Mouse (Mus musculus) neural tube, embryonic 12.5 days (tissue): ENCODE measurements around the gene Htr3b. TPM values are rescaled to one million over a fixed set of nuclear protein-coding genes. Genes with fewer than 3 reads are reported as not detected.

Experiments used
- ATAC-seq: fragments of 200-750 bp; cut with Nextera tagmentation; 2 replicates; pipeline ENCODE4 v1.8.0; 2017; ENCODE audit warnings: low read depth, mild to moderate bottlenecking, moderate TSS enrichment, moderate library complexity; ENCODE audit not compliant: low FRiP score
- H3K27ac ChIP-seq: fragments of 300-500 bp; sonication (generic); 2 replicates; pipeline ENCODE4 v1.5.1; 2016
- H3K27me3 ChIP-seq: fragments of 300-500 bp; sonication (generic); replicated peaks from 2 replicates; pipeline ENCODE4 v1.6.1; 2016; ENCODE audit warnings: mild to moderate bottlenecking
- H3K36me3 ChIP-seq: fragments of 300-500 bp; sonication (generic); 2 replicates; pipeline ENCODE4 v1.6.1; 2016; ENCODE audit warnings: mild to moderate bottlenecking
- H3K4me1 ChIP-seq: fragments of 300-500 bp; sonication (generic); 2 replicates; pipeline ENCODE4 v1.6.1; 2016
- H3K4me2 ChIP-seq: fragments of 300-500 bp; sonication (generic); replicated peaks from 2 replicates; pipeline ENCODE4 v1.6.1; 2016; ENCODE audit warnings: mild to moderate bottlenecking
- H3K4me3 ChIP-seq: fragments of 300-500 bp; sonication (generic); 2 replicates; pipeline ENCODE4 v1.5.1; 2016
- H3K9ac ChIP-seq: fragments of 300-500 bp; sonication (generic); 2 replicates; pipeline ENCODE4 v1.6.1; 2016; ENCODE audit warnings: mild to moderate bottlenecking
- H3K9me3 ChIP-seq: fragments of 300-500 bp; sonication (generic); 2 replicates; pipeline ENCODE4 v1.6.1; 2016; ENCODE audit warnings: mild to moderate bottlenecking
- WGBS: fragments of 180-500 bp; shearing (Covaris S2); methylation state at CpG from one replicate; pipeline ENCODE4 v1.1.7; 2016; 5-methylcytosine and 5-hydroxymethylcytosine counted together
- polyA plus RNA-seq: library from polyadenylated mRNA; unstranded; fragments of >200 nt; fragmentation: Nextera tagmentation; extraction: Ambion mirVana; gene quantifications from 2 replicates; pipeline ENCODE4 v1.2.1, GENCODE M21; 2016

Gene Htr3b
- polyA plus RNA-seq, 1 experiment from 2014 or later: 0.41 TPM

DNA sequence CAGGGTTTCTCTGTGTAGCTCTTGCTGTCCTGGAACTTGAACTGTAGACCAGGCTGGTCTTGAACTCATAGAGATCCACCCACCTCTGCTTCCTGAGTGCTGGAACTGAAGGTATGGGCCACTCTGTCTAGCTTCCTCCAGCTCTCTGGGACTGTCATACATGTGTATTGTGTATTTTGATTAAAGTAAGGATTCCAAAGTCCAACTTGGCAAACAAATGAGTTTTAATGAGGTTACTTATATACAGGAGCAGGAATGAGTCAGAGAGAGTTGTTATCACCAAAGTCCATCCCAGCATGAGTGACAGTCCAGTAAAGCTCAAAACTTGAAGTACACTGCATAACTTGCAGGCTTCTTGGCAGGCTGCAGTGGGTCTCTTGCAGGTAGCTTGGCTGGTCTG lies 17.0 kb upstream of the Htr3b start:
- Histone ChIP-seq H3K4me2 (no peak overlapping the region), H3K9me3 (no peaks in the 10 kb centered on the region), H3K4me1 (peaks cover 3% of the 10 kb centered on the region), H3K9ac (no peak overlapping the region), H3K27ac (no peak overlapping the region), H3K4me3 (no peak overlapping the region), H3K36me3 (no peaks in the 10 kb centered on the region), H3K27me3 (no peaks in the 10 kb centered on the region)
- ATAC-seq: no peak

DNA sequence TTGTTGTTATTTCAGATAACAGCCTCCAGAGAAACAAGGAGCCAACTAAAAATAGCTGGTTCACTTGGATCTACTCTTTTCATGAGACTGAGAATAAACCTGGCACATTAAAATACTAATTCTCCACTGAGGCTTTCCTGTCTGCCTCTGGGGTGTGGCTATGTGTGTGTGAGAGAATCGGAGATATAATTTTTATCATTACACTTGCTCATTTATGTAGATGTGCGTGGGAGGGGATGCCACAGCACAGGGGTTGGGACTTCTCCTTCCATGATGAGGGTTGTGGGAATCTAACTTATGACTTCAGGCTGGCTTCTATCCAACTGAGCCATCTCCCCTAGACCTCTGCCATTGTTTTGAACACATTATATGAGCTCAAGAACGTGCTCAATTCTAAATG lies 16.0 kb upstream of the Htr3b start:
- Histone ChIP-seq H3K4me1 (no peaks in the 10 kb centered on the region), H3K36me3 (no peaks in the 10 kb centered on the region), H3K27ac (no peak overlapping the region), H3K9me3 (no peaks in the 10 kb centered on the region), H3K4me3 (no peak overlapping the region), H3K27me3 (no peaks in the 10 kb centered on the region), H3K9ac (no peak overlapping the region), H3K4me2 (no peak overlapping the region)
- ATAC-seq: no peak
- WGBS: 82% methylated on average over 3 of the region's 3 CpGs

GRCm38 (mm10) chr9:48980371-48980770 lies 15.6 kb upstream of the Htr3b start:
- H3K36me3 ChIP-seq: no peaks in the 10 kb centered on the region
- 63% methylated on average over 5 of the region's 5 CpGs for WGBS
- no peak overlapping the region for H3K27ac ChIP-seq
- H3K4me2 ChIP-seq: no peak overlapping the region
- no peaks in the 10 kb centered on the region for H3K9me3 ChIP-seq
- no peak for ATAC-seq
- no peaks in the 10 kb centered on the region for H3K4me1 ChIP-seq
- H3K27me3 ChIP-seq: no peaks in the 10 kb centered on the region
- no peak overlapping the region for H3K4me3 ChIP-seq
- no peak overlapping the region for H3K9ac ChIP-seq

- H3K4me3 ChIP-seq: no peak overlapping the region
- H3K27ac ChIP-seq: no peak overlapping the region
- 83% methylated on average over 6 of the region's 6 CpGs for WGBS
- no peaks in the 10 kb centered on the region for H3K27me3 ChIP-seq
- no peak for ATAC-seq
- no peak overlapping the region for H3K4me2 ChIP-seq
- no peaks in the 10 kb centered on the region for H3K9me3 ChIP-seq
- H3K36me3 ChIP-seq: no peaks in the 10 kb centered on the region
- no peak overlapping the region for H3K9ac ChIP-seq
- H3K4me1 ChIP-seq: no peaks in the 10 kb centered on the region
These were observed 12.0 kb upstream of the Htr3b start for GRCm38 (mm10) chr9:48976661-48977355.

- Histone ChIP-seq H3K4me3 (no peak overlapping the region), H3K9me3 (no peaks in the 10 kb centered on the region), H3K4me2 (no peak overlapping the region), H3K27me3 (no peaks in the 10 kb centered on the region), H3K27ac (no peak overlapping the region), H3K4me1 (no peaks in the 10 kb centered on the region), H3K36me3 (no peaks in the 10 kb centered on the region), H3K9ac (no peak overlapping the region)
- 30% methylated on average over 3 of the region's 3 CpGs for WGBS
- ATAC-seq: no peak
These were observed 7.7 kb upstream of the Htr3b start for GRCm38 (mm10) chr9:48972494-48972893.

DNA sequence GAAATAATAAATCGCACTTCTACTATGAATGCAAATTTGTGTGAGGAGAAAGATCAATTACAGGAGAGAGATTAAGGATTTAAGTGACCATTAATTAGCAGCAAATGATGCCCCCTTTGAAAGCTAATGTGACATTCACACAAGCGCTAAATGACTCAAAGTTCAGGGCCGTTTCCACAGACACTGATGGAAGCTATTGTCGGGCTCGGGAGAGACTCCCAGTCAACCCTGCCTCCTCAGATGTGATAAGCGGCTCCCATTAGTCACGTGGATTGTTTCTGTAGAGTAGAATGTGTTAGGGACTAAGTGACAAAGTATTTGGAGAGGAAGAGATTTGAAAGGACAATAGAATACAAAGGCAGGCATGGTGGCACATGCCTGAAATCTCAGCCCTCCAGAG lies 2.7 kb downstream of the Htr3b start:
- 16% methylated on average over 7 of the region's 7 CpGs for whole genome bisulfite sequencing
- Histone ChIP-seq H3K4me3 (no peak overlapping the region), H3K9me3 (no peaks in the 10 kb centered on the region), H3K36me3 (no peaks in the 10 kb centered on the region), H3K9ac (no peak overlapping the region), H3K4me2 (no peak overlapping the region), H3K4me1 (peaks cover 3% of the 10 kb centered on the region), H3K27ac (no peak overlapping the region), H3K27me3 (no peaks in the 10 kb centered on the region)
- ATAC-seq: no peak

DNA sequence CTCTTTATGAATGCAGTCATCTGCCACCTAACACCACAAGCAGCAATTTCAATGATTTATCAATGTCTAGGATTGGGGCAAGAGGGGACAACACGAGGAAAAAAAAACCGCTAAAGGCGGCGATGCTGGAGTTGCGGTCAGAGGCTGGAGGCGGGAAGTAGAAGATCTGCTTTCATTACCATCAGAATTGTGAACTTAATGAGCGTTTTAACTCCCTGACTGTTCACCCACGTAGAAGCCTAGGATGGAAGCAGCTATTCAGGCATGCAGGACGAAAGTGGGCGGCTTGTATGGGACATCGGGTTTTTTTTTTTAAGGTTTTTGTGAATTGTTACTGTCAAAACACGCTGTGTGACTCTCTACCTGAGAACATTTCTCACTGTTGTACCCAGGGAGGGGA lies 3.5 kb downstream of the Htr3b start:
- Histone ChIP-seq H3K36me3 (no peaks in the 10 kb centered on the region), H3K9me3 (no peaks in the 10 kb centered on the region), H3K4me2 (peak overlapping the region; percentile 24; the same call in 1 of the 2 replicates), H3K27me3 (no peaks in the 10 kb centered on the region), H3K4me1 (peaks cover 3% of the 10 kb centered on the region), H3K4me3 (no peak overlapping the region), H3K9ac (no peak overlapping the region), H3K27ac (no peak overlapping the region)
- WGBS: 24% methylated on average over 12 of the region's 12 CpGs
- no peak for ATAC-seq

GRCm38 (mm10) chr9:48947565-48947964 lies 17.2 kb downstream of the Htr3b start:
- Histone ChIP-seq H3K9me3 (no peaks in the 10 kb centered on the region), H3K4me2 (no peak overlapping the region), H3K9ac (no peak overlapping the region), H3K27me3 (no peaks in the 10 kb centered on the region), H3K36me3 (no peaks in the 10 kb centered on the region), H3K4me3 (no peak overlapping the region), H3K4me1 (no peaks in the 10 kb centered on the region), H3K27ac (no peak overlapping the region)
- 96% methylated on average over 4 of the region's 4 CpGs for WGBS
- ATAC-seq: no peak

DNA sequence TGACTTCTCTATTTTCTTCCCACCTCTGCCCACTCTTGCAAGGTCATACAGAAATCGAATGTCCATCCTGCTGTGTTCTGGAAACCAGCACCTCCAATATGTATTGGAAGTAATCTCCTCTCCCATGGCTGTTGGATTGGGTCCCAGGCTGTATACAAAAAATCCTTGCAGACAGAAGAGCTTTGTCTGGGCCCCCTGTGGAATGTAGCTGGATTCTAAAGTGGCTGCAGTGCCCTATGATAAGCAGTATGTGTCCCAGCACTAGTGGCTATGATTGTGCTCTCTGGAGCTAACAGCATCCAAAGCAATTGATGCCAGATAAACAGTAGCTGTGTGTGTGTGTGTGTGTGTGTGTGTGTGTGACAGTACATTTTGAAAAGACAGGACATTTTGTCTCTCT lies 22.4 kb downstream of the Htr3b start:
- Histone ChIP-seq H3K4me2 (no peak overlapping the region), H3K36me3 (no peaks in the 10 kb centered on the region), H3K4me1 (no peaks in the 10 kb centered on the region), H3K9ac (no peak overlapping the region), H3K27me3 (no peaks in the 10 kb centered on the region), H3K27ac (no peak overlapping the region), H3K4me3 (no peak overlapping the region), H3K9me3 (no peaks in the 10 kb centered on the region)
- 83% methylated on average over 1 of the region's 1 CpGs for WGBS
- no peak for ATAC-seq

GRCm38 (mm10) chr9:48929436-48929835 lies 35.4 kb downstream of the Htr3b start:
- Histone ChIP-seq H3K36me3 (no peaks in the 10 kb centered on the region), H3K27ac (no peak overlapping the region), H3K4me2 (no peak overlapping the region), H3K27me3 (0 out of 2 replicates have a peak, but pooled peaks cover 7% of the 10 kb centered on the region), H3K4me1 (no peaks in the 10 kb centered on the region), H3K4me3 (no peak overlapping the region), H3K9me3 (no peaks in the 10 kb centered on the region), H3K9ac (no peak overlapping the region)
- ATAC-seq: no peak
- 86% methylated on average over 5 of the region's 5 CpGs for WGBS

DNA sequence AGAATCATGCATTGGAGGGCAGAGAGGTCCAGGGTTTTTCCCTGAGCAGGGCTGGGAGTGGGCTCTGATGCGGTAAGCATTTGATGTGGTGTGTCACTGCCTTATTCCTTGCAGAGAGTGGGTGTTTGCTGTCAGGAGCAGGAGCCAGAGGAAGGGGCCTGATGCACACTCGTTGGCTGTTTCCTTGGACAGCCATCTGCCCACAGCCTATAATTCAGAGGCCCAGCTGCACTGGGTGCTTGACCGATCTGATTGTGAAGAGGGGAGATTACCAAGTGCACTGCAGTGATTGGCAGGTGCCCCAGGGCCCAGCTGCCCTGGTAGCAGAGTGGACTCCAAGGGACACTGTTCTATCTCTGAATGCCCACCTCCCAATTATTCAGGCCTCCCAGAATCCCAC lies 36.0 kb downstream of the Htr3b start:
- H3K9me3 ChIP-seq: no peaks in the 10 kb centered on the region
- no peak overlapping the region for H3K9ac ChIP-seq
- no peak overlapping the region for H3K4me2 ChIP-seq
- no peaks in the 10 kb centered on the region for H3K36me3 ChIP-seq
- 52% methylated on average over 3 of the region's 3 CpGs for WGBS
- H3K27me3 ChIP-seq: 0 out of 2 replicates have a peak, but pooled peaks cover 7% of the 10 kb centered on the region
- ATAC-seq: no peak
- H3K4me3 ChIP-seq: no peak overlapping the region
- no peaks in the 10 kb centered on the region for H3K4me1 ChIP-seq
- no peak overlapping the region for H3K27ac ChIP-seq

DNA sequence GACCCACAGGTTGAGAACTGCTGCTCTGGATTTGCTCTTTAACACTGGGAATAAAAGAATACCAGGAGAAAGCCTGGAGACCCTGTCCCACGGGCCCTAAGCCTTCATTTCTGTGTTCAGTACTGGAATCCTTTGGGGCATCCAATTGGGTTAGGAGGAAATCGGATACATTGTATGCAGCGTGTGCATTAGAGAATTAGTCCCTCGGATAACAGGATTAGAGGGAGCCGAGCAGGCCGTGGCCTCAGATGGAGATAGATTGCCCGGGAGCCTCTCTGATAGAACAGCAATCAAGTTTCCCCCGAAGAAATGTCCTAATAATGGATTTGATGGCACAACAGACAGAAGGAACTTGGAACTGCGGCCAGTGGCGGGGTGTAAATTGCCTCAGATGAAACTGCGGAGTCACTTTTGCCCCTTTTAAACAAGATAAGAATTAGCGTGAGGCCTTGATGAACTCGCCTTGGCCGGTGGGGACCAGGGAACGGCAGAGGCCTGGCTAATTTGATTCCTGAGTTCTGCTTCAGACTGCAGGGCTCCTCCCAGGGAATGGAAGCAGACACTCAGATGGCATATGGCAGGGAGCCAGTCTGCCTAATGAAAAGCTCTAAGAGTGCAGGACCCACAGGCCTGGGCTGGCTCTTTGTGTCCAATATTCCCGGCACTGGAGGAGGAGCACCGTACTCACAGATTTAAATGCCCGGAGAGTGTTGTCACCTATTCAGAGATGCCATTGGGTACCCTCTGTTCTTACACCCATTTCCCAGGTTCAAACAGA lies 48.6 kb downstream of the Htr3b start:
- Histone ChIP-seq H3K9me3 (no peaks in the 10 kb centered on the region), H3K4me1 (0 out of 2 replicates have a peak, but pooled peaks cover 4% of the 10 kb centered on the region), H3K4me3 (no peak overlapping the region), H3K27me3 (no peaks in the 10 kb centered on the region), H3K9ac (no peak overlapping the region), H3K27ac (no peak overlapping the region), H3K36me3 (no peaks in the 10 kb centered on the region), H3K4me2 (no peak overlapping the region)
- WGBS: 77% methylated on average over 18 of the region's 18 CpGs
- no peak for ATAC-seq
